Mouse (Mus musculus): ENCODE measurements around the gene Pemt. TPM values are rescaled to one million over a fixed set of nuclear protein-coding genes. Genes with fewer than 3 reads are reported as not detected.

Gene Pemt
- polyA plus RNA-seq, 1 experiment from 2014 or later, result 7.7 TPM

Other genes with a start within 250 kb of the Pemt start
- 36.0 and 36.7 TPM in 2 replicates for gene Flcn, start 236.5 kb downstream of the Pemt start, polyA plus RNA-seq (2014; fragmentation: Nextera tagmentation; extraction: Ambion mirVana)
- 39.1 and 40.5 TPM in 2 replicates for gene Nt5m, start 207.0 kb downstream of the Pemt start, polyA plus RNA-seq (2014; fragmentation: Nextera tagmentation; extraction: Ambion mirVana)
- gene Cops3, start 206.7 kb downstream of the Pemt start, polyA plus RNA-seq (2014; fragmentation: Nextera tagmentation; extraction: Ambion mirVana), result 251 and 258 TPM in 2 replicates
- gene Med9, start 98.3 kb downstream of the Pemt start, polyA plus RNA-seq (2014; fragmentation: Nextera tagmentation; extraction: Ambion mirVana), result 51.3 and 53.0 TPM in 2 replicates
- gene Rasd1, start 81.5 kb downstream of the Pemt start, polyA plus RNA-seq (2014; fragmentation: Nextera tagmentation; extraction: Ambion mirVana), result 1.5 and 1.7 TPM in 2 replicates
- gene Rai1, start 58.5 kb upstream of the Pemt start, polyA plus RNA-seq (2014; fragmentation: Nextera tagmentation; extraction: Ambion mirVana), result 28.5 and 36.4 TPM in 2 replicates
- 63.9 and 68.7 TPM in 2 replicates for gene Srebf1, start 176.1 kb upstream of the Pemt start, polyA plus RNA-seq (2014; fragmentation: Nextera tagmentation; extraction: Ambion mirVana)